Mouse (Mus musculus): ENCODE results near the gene Slc45a1. TPM values are rescaled to one million over a fixed set of nuclear protein-coding genes. Genes with fewer than 3 reads are reported as not detected.

Slc45a1 gene
- total RNA-seq, 1 experiment from 2014 or later = not detected

DNA sequence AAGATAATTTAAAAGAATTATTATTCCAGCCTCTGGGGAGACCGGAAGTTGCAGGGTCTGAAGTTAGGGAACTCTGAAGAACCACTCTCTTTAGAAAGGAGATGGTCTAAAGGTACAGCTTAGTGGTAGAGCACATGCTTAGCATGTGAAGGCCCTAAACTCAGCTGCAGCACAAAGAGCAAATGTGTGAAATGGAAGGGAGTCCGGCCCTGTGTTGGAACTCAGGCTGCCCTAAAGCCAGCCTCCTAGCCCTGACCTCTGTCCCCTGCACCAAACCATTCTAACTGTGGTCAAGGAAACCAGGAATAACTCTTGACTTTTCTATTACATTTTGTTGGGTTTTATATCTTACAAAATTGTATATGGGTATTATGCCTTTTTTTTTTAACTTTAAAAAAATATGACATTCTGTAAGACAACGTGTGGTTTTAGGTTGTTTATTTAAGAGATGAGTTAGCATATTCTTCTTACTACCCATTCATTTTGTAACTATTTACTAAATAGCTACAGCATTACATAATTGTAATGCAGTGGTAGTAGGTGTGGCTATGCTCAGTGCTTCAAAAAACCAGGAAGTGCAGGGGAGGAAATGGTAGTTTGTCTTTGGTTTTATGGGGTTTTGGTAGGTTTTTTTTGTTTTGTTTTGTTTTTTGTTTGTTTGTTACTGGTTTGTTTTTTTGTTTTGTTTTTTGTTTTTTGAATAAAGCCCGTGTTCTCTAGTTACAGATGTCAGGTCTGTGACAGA, 58.3 kb downstream of the Slc45a1 start:
- ATAC-seq (replicated peaks in 1 of 2; ENCODE audit: insufficient read depth in 1 of 2, low FRiP score in 2 of 2, low TSS enrichment in 1 of 2, low read depth in 1 of 2, poor library complexity in 2 of 2, severe bottlenecking in 2 of 2) = peak in 1 of 2 experiments; percentile 71; a peak in 1 of 4 replicates

DNA sequence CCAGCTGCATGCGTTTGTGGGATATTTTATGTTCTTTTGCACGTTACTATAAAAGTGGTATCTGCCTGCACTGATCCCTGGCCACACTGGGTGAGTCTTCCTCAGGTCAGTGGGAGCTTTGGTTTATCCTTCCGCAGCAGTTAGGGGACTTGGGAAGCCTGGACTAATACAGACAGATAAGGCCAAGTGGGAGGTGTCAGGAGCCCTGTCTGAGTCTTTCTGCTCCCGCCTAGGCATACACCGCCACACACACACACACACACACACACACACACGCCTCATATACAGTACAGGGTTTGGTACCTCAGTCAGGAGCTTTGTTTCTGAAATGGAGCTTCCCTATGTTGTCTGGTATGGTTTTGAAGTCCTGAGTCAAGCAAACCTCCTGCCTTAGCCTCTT, 59.9 kb downstream of the Slc45a1 start:
- ATAC-seq (replicated peaks in 1 of 2; ENCODE audit: insufficient read depth in 1 of 2, low FRiP score in 2 of 2, low TSS enrichment in 1 of 2, low read depth in 1 of 2, poor library complexity in 2 of 2, severe bottlenecking in 2 of 2) = no peak

DNA sequence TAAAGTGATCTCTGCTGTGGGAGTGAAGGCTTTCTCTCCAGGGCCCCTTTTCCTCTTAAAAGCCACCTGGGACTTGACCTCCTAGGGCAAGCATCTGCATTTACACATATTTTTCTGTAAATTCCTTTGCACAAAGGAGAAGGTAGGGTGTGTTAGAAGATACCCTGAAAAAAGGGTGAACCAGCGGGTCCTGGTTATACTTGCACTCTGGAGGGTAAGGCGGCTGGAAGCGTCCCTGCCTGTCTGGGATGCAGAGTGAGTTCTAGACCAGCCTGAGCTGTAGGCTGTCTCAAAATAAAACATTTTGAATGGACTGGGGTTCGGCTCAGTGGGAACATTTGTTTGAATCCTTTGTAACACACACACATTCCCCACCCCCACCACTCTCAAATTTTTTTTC, 60.4 kb downstream of the Slc45a1 start:
- ATAC-seq (replicated peaks in 1 of 2; ENCODE audit: insufficient read depth in 1 of 2, low FRiP score in 2 of 2, low TSS enrichment in 1 of 2, low read depth in 1 of 2, poor library complexity in 2 of 2, severe bottlenecking in 2 of 2) = no peak

DNA sequence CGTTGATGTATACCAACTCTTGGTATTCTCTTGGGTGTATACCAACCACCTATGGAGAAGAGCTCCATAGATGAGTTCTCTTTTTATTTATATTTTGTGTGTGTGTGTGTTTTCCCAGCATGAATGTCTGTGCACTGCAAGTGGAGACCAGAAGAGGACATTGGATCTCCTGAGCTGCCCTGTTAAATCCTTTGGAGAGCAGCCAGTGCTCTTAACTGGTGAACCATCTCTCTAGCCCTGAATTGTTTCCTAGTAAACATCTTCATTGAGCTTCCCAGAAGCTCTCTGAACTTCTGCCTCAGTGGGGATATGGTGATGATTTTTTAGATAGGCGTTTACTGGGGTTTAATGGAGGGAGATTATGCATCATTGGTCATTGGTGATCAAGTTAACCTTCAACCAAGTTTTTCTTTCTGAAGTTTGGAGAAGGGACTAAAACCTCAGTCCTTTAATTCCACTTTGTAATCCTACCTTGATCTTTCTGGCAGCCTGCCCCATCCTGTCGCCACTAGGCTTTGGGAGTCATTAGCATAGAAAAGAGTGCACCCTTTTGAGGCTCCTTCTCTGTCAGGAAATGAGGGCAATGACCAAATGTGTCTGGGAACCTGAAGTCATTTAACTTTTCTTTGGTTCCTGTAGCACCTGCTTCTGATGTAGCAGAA, 61.2 kb downstream of the Slc45a1 start:
- no peak for ATAC-seq (replicated peaks in 1 of 2; ENCODE audit: insufficient read depth in 1 of 2, low FRiP score in 2 of 2, low TSS enrichment in 1 of 2, low read depth in 1 of 2, poor library complexity in 2 of 2, severe bottlenecking in 2 of 2)

DNA sequence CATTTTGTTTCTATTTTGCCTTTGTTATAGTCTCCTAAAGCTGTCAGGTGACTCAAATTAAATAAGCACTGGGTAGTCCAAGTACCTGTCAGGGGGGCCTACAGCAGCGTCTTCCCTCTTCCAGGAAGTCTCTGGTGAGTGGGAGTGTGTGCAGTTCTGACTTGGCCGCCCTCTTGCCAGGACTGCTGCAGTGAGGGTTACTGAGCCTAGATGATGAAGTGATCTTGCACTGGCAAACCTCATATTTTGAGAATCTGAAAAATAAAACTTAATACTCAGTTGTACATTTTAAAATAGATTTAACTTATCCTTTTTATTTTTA, 63.7 kb downstream of the Slc45a1 start:
- ATAC-seq (replicated peaks in 1 of 2; ENCODE audit: insufficient read depth in 1 of 2, low FRiP score in 2 of 2, low TSS enrichment in 1 of 2, low read depth in 1 of 2, poor library complexity in 2 of 2, severe bottlenecking in 2 of 2) = no peak

DNA sequence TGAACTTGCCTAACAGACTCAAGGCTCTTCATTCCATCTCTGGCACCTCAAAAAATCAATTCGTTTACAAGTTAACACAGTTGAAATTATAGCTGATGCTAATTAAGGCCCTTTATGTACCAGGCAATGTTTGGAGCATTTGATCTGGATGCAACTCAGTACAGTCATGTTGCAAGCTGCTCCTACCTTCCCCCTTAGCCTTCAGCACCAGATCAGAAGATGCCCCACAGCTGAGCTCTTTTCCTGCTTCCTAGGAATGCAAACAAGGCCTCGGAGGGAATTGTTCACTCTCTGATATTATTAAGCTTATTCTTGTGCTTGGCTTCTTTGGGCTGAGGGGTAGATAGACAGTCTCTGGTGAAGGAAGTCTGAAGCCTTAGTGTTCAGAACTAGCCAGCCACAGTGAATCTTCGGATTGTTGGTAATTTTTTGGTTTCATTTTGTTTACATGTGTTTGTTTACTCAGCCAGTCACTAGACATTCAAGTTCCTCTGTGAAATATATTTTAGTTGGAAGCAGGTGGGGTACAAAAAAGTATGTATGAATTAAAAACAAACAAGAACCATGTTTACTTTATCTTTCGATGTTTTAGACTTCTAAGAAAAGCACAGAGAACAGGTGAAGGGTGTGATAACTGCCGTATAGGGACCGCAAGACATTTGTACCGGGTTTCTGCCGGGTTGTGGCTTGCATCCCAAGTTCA, 64.2 kb downstream of the Slc45a1 start:
- no peak for ATAC-seq (replicated peaks in 1 of 2; ENCODE audit: insufficient read depth in 1 of 2, low FRiP score in 2 of 2, low TSS enrichment in 1 of 2, low read depth in 1 of 2, poor library complexity in 2 of 2, severe bottlenecking in 2 of 2)

DNA sequence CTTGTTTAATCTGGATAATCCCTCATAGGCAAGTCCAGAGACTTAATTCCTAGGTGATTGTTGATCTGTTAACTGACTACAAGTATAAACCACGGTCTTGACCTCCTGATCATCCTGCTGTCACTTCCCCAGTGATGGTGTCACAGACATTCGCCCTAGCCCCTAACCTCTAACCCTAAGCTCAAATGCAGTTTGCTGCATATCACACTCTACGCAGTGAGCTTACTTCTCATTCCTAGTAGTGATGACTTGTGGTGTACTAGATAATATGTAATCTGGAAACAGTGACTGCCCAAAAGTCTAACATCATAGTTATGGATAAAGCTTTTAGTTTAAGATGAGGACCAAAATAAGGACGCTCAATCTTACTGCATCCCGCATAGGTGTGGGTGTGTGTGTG, 65.7 kb downstream of the Slc45a1 start:
- no peak for ATAC-seq (replicated peaks in 1 of 2; ENCODE audit: insufficient read depth in 1 of 2, low FRiP score in 2 of 2, low TSS enrichment in 1 of 2, low read depth in 1 of 2, poor library complexity in 2 of 2, severe bottlenecking in 2 of 2)

DNA sequence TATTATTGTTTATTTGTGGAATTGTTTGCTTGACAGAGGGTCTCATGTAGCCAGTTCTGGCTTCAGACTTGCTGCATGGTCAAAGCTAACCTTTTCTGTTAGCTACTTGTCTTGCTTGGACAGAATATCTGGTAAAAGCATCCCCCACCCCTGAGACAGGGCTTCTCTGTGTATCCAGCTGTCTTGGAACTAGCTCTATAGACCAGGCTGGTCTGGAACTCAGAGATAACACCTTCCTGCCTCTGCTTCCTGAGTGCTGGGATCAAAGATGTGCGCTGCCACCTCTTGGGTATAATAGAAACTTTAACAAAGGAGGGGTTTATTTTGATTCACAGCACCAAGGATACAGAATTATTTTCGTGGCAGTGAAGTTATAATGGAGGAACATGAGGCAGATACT, 66.2 kb downstream of the Slc45a1 start:
- ATAC-seq (replicated peaks in 1 of 2; ENCODE audit: insufficient read depth in 1 of 2, low FRiP score in 2 of 2, low TSS enrichment in 1 of 2, low read depth in 1 of 2, poor library complexity in 2 of 2, severe bottlenecking in 2 of 2) = no peak

DNA sequence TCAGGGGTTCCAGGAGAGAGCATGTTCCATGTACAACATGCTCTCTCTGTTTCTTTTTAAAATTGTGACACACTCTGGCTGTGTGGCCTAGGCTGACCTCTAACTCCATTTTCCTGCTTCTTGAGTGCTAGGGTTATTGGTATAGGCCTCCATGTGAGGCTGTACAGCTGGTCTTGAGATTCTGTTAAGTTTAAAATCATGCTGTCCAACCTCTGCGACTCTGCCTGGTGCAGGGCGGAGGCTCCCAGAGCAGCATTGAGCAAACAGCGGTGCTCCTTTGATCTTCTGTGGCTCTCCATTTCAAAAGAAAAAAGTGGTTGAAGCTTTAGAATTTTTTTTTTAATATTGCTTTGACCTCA, 68.2 kb downstream of the Slc45a1 start:
- ATAC-seq (replicated peaks in 1 of 2; ENCODE audit: insufficient read depth in 1 of 2, low FRiP score in 2 of 2, low TSS enrichment in 1 of 2, low read depth in 1 of 2, poor library complexity in 2 of 2, severe bottlenecking in 2 of 2) = peak in 1 of 2 experiments; percentile 30; a peak in 1 of 4 replicates

DNA sequence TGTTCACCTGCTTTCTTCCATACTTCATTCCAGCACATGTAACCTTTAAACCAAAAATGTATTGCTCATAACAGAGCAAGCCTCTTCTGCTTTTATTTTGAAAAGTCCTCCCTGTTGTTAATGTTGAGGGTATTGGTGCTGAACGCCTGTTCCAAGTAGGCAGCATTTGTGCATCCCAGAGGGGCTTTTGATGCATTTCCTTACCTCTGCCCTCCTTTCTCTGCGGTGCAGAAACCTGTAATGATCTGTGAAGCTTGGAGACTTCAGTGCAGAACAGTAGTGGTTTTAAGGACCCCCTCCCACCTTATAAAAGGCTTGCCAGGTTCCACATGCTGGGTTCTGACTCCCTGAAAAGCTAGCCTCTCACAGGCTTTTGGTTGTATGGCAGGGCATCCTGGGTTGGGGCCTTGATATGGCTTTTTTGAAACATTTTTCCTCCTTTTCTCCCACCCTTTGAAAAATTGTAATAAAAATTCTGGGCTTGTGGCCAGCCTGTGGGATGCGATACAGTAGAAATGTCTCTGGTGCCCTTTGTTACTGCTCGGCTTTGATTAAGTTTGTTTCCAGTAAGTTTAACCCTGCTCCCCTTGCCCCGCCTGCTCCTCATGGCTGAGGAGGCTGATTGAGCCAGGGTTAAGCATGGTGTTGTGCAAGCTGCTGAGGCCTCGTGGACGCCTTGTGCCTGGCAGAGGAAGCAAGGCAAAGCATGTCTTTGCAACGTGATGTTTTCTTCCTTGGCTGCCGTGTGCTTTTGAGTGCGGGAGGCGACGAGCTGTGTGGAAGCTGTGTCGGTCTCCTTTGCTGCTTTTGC, 68.8 kb downstream of the Slc45a1 start:
- peak; percentile 63 to 85 for ATAC-seq (replicated peaks in 1 of 2; ENCODE audit: insufficient read depth in 1 of 2, low FRiP score in 2 of 2, low TSS enrichment in 1 of 2, low read depth in 1 of 2, poor library complexity in 2 of 2, severe bottlenecking in 2 of 2)

DNA sequence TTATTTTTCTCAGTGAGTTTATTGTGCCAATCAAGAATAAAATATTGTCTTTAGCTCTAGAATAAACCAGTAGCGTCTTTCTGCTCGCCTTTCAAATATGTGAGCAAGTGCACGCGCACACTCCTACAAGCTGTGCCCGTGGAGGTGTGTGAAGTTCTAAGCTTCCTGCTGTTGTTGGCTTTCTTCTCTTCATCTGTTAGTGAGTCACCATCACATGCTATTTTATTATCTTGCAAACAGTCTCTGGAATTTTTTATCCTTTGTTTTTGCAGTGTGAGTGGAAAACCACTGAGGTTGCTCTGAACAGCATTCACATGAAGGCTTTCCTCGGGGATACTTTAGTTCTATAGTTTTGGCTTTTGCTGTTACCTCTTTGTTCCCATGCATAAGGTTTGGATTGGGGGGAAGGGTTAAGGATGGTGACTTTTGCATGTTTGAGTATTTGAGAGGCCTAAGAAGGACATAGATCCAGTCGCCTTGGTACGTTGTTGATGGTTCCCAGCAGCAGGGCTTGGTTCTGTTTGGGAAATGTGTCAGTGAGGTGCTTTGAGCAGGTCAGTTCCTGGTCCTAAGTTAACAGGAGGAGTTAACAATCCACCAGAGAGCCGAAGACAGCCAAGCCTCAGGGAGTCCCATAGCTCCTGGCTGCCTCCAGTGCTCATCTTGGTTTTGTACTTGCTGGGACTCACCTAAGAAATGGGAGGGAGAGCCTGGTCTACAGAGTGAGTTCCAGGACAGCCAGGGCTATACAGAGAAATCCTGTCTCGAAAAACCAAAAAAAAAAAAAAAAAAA, 69.8 kb downstream of the Slc45a1 start:
- ATAC-seq (replicated peaks in 1 of 2; ENCODE audit: insufficient read depth in 1 of 2, low FRiP score in 2 of 2, low TSS enrichment in 1 of 2, low read depth in 1 of 2, poor library complexity in 2 of 2, severe bottlenecking in 2 of 2) = no peak

Other genes with a start within 250 kb of the Slc45a1 start
- gene Errfi1, start 201.7 kb upstream of the Slc45a1 start, total RNA-seq (2017) = 2.1 and 2.5 TPM in 2 replicates

All from hematopoietic stem cell, adult 5-6 weeks (primary cell).